Mouse (Mus musculus) kidney, postnatal 0 days (tissue): ENCODE results near the gene Tifa. TPM values are rescaled to one million over a fixed set of nuclear protein-coding genes. Genes with fewer than 3 reads are reported as not detected.
A peak's percentile ranks its signal among the peaks of the same experiment; 100 is the strongest.

Experiments
- ATAC-seq: fragments of 200-750 bp; cut with Nextera tagmentation; replicated peaks from 2 replicates; pipeline ENCODE4 v1.8.0; 2017; ENCODE audit warnings: low read depth, moderate number of reproducible peaks, moderate TSS enrichment, moderate library complexity; ENCODE audit not compliant: low FRiP score
- DNase-seq: peaks from one replicate; pipeline ENCODE4 v3.0.0-alpha.2; 2016; ENCODE audit warnings: low spot score
- H3K27ac ChIP-seq: fragments of 300-500 bp; sonication (generic); 2 replicates; pipeline ENCODE4 v1.5.1; 2014; ENCODE audit warnings: mild to moderate bottlenecking
- H3K27me3 ChIP-seq: fragments of 300-500 bp; sonication (generic); 2 replicates; pipeline ENCODE4 v1.6.1; 2014; ENCODE audit warnings: low read length, mixed read lengths; ENCODE audit not compliant: insufficient read depth
- H3K36me3 ChIP-seq: fragments of 300-500 bp; sonication (generic); 2 replicates; pipeline ENCODE4 v1.6.1; 2014; ENCODE audit warnings: low read length, mixed read lengths; ENCODE audit not compliant: insufficient read depth
- H3K4me1 ChIP-seq: fragments of 300-500 bp; sonication (generic); replicated peaks from 2 replicates; pipeline ENCODE4 v1.6.1; 2014; ENCODE audit warnings: antibody characterized with exemption, low read length, mixed read lengths; ENCODE audit not compliant: insufficient read depth
- H3K4me2 ChIP-seq: fragments of 300-500 bp; sonication (generic); 2 replicates; pipeline ENCODE4 v1.6.1; 2014; ENCODE audit warnings: mild to moderate bottlenecking, low read length, moderate library complexity, mixed read lengths
- H3K4me3 ChIP-seq: fragments of 300-500 bp; sonication (generic); replicated peaks from 2 replicates; pipeline ENCODE4 v1.5.1; 2014; ENCODE audit warnings: low read depth, low read length
- H3K9ac ChIP-seq: fragments of 300-500 bp; sonication (generic); 2 replicates; pipeline ENCODE4 v1.6.1; 2014; ENCODE audit warnings: low read depth, low read length
- H3K9me3 ChIP-seq: fragments of 300-500 bp; sonication (generic); replicated peaks from 2 replicates; pipeline ENCODE4 v1.6.1; 2016; ENCODE audit warnings: low read length, inconsistent platforms, mixed read lengths
- CTCF ChIP-seq: IDR thresholded peaks from 2 replicates; pipeline ENCODE4 v1.5.1; 2016; ENCODE audit warnings: antibody characterized with exemption, low read depth, mild to moderate bottlenecking, moderate library complexity
- WGBS: fragments of 180-500 bp; shearing (Covaris S2); extraction: QIAGEN DNeasy Blood & Tissue Kit; methylation state at CpG from one replicate; pipeline ENCODE4 v1.1.7; 2014; 5-methylcytosine and 5-hydroxymethylcytosine counted together
- polyA plus RNA-seq: library from polyadenylated mRNA; unstranded; fragments of >200 nt; fragmentation: Nextera tagmentation; extraction: Ambion mirVana; gene quantifications from 2 replicates; pipeline ENCODE4 v1.2.1, GENCODE M21; 2015

The Tifa gene
- polyA plus RNA-seq, 1 experiment from 2014 or later, result 7.0 TPM

DNA sequence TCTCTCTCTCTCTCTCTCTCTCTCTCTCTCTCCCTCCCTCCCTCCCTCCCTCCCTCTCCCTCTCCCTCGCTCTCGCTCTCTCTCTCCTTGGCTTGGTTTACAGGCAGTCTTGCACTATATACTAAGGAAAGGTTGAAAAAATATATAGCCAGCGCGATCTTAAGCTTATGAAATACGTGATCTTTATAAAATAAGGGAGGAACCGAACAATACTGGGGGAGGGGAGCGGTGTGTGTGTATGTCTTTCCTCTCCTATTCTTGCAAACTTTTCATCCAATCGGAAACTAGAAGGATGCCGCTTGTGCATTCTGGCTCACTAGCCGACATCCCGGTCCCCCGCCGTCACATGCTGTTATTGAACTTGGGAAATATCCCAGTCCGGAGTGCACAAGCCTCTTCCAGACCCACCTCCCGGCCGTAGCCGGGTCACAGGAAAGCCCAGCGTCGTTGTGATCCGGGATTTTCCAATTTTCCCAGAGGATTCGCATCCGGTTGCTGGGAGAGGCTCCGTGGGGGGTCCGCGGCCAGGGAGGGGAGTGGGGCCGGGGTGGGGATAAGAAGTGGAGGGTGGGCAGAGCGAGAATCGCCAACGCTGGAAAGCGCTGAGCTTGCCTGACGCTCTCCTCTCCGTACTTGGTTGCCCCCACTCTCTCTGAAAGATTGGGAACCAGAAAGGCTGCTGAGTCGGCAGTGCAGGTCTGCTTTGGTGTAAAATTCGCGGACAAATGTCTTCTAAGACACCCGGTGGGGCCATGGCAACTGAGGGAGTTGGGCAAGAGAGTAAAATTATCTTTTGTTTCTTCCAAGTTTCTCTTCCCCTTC lies 840 bp downstream of the Tifa start:
- no peaks in the 10 kb centered on the region for H3K36me3 ChIP-seq
- no peaks in the 10 kb centered on the region for H3K9me3 ChIP-seq
- peak; percentile 74 for DNase-seq
- no peaks in the 10 kb centered on the region for H3K27me3 ChIP-seq
- H3K4me2 ChIP-seq, result peak overlapping the region; percentile 98
- peak overlapping the region; percentile 69 for H3K9ac ChIP-seq
- ATAC-seq, result peak; percentile 58
- H3K4me1 ChIP-seq, result peaks cover 4% of the 10 kb centered on the region; the same call in 1 of the 2 replicates
- under 1% methylated on average over 34 of the region's 36 CpGs for WGBS
- H3K27ac ChIP-seq, result no peak overlapping the region; the same call in 1 of the 2 replicates
- H3K4me3 ChIP-seq, result peak overlapping the region; percentile 52
- TF ChIP-seq CTCF, result no peak

DNA sequence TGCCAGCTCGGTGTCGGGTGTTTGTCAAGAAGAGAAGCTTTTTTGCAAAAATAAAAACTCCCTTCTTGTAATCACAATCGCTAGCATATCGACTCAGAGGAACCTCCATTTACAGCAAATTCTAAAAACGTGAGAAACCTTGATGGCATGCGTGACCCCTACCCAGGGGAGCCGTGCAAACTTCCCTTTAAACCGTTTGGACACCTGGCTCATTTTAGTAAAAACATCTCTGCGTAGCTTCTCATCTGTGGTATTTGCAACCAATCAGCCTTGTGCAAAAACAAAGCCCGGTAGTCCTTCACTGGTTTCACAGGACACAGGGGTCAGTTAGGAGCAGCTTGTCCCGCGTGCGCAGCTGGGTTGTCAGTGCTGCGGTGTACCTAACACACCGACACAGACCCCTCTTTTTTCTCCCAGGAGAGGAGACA lies 1.5 kb downstream of the Tifa start:
- Histone ChIP-seq H3K27me3 (no peaks in the 10 kb centered on the region), H3K9me3 (no peaks in the 10 kb centered on the region), H3K27ac (no peak overlapping the region), H3K4me2 (peak overlapping the region; percentile 98), H3K4me3 (peak overlapping the region; percentile 52), H3K36me3 (no peaks in the 10 kb centered on the region), H3K4me1 (peaks cover 4% of the 10 kb centered on the region; the same call in 1 of the 2 replicates), H3K9ac (peak overlapping the region; percentile 69; the same call in 1 of the 2 replicates)
- no peak for ATAC-seq
- no peak for TF ChIP-seq CTCF
- no peak for DNase-seq
- WGBS, result 3% methylated on average over 15 of the region's 15 CpGs

DNA sequence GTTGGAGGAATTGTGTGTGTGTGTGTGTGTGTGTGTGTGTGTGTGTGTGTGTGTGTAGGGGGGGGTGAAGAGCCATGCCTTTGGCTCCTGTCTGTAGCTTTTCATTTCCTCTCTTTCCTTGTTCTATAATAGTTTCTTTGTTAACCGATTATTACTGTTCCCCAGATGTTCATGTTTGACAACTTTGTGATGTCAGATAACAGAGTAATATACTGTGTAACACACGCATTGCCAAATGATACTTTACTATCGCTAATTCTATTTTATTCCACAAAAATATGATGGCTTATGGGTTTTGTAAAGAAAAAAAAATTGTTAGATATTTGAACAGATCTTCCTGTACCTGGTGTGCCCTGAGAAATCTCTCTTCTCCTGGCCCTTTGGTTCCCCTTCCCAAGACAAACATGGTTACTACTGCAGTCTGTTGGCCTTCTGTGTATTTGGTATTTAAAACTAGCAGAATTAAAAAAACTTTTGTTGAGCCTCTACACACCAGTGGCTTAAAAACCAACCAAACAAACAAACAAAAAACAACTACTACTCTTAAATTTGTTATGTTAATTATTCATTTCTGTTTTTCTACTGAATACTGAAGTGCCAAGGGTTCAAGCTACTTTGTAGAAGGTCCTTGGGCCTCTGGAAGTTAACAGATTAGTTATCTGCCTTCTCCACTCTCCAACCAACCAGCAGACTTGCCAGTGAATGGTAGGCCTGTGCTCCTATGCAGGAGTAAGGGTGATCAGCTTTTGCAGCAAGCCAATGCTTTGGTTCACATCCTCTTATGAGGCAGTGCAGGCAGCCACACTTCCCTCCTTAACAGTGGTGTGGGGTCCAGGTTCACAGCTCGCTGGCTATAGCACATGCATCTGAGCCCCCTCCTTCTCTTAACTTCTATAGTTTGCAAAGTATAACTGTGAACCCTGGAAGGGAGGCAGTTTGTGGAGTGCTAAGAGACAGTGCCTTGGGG lies 2.3 kb downstream of the Tifa start:
- Histone ChIP-seq H3K9me3 (no peaks in the 10 kb centered on the region), H3K4me1 (peaks cover 4% of the 10 kb centered on the region; the same call in 1 of the 2 replicates), H3K9ac (no peak overlapping the region), H3K27me3 (no peaks in the 10 kb centered on the region), H3K36me3 (no peaks in the 10 kb centered on the region), H3K4me2 (no peak overlapping the region), H3K27ac (no peak overlapping the region), H3K4me3 (no peak overlapping the region; the same call in 1 of the 2 replicates)
- DNase-seq (no peak), ATAC-seq (no peak)
- TF ChIP-seq CTCF, result no peak
- WGBS, result 57% methylated on average over 4 of the region's 4 CpGs

DNA sequence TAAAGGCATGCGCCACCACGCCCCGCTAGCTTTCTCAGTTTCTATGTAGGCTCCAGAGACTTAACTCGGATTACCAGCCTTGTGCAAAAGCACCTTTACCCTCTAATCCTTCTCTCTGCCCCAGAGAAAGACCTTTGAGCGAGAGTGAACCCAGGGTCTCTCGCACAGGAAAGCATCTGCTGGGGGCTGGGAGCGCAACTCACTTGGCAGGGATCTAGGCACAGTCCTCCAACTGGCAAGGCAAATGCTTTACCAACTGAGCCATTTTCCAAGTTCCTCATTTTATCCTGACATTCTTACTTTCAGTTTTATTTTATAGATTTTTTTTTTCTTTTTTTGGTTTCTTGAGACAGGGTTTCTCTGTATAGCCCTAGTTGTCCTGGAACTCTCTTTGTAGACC lies 3.4 kb downstream of the Tifa start:
- Histone ChIP-seq H3K4me2 (no peak overlapping the region), H3K9ac (no peak overlapping the region), H3K27me3 (no peaks in the 10 kb centered on the region), H3K4me3 (no peak overlapping the region), H3K9me3 (no peaks in the 10 kb centered on the region), H3K36me3 (no peaks in the 10 kb centered on the region), H3K27ac (no peak overlapping the region), H3K4me1 (peaks cover 4% of the 10 kb centered on the region; the same call in 1 of the 2 replicates)
- no peak for ATAC-seq
- 92% methylated on average over 7 of the region's 7 CpGs for WGBS
- DNase-seq, result no peak
- TF ChIP-seq CTCF, result no peak

DNA sequence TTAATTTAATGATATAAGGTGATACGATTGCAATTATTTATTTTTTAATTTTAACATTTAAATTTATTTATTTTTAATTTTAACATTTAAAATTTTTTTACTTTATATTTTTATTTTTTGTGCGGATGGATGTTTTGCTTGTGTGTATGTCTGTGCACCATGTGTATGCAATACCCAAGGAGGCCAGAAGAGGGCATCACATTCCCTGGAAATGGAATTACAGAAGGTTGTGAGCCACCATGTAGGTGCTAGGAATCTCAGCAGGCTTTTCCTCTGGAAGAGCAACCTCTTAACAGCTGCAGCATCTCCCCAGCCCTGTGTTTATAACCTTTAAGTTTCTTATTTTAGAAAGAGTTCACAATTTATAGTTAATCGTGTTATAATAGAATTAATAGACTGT lies 6.2 kb downstream of the Tifa start:
- TF ChIP-seq CTCF, result peak; percentile 16; the same call in 1 of the 2 replicates
- H3K4me2 ChIP-seq, result no peak overlapping the region
- ATAC-seq (no peak), DNase-seq (no peak)
- no peaks in the 10 kb centered on the region for H3K36me3 ChIP-seq
- no peaks in the 10 kb centered on the region for H3K27me3 ChIP-seq
- H3K9ac ChIP-seq, result no peak overlapping the region
- no peak overlapping the region for H3K4me3 ChIP-seq
- H3K27ac ChIP-seq, result no peak overlapping the region
- WGBS, result 96% methylated on average over 3 of the region's 3 CpGs
- no peaks in the 10 kb centered on the region for H3K4me1 ChIP-seq
- H3K9me3 ChIP-seq, result no peaks in the 10 kb centered on the region

DNA sequence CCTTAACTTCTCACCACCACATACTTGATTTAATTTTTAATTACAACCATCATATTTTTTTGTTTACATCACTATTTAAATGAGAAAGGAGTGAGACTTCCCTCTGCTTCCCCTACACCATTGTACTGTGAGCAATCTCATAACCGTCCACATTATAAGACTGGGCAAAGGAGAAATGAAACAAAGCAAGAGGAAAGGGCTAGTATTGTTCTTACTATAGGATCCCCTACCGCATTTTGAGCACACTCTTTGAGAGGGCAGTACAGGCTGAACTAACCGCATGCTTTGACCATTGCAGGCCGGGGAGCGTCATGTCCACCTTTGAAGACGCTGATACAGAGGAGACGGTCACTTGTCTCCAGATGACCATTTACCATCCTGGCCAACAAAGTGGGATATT lies 6.7 kb downstream of the Tifa start:
- 95% methylated on average over 7 of the region's 7 CpGs for WGBS
- DNase-seq, result no peak
- H3K27ac ChIP-seq, result no peak overlapping the region
- H3K9ac ChIP-seq, result no peak overlapping the region
- TF ChIP-seq CTCF, result no peak
- H3K4me3 ChIP-seq, result no peak overlapping the region
- no peak for ATAC-seq
- no peaks in the 10 kb centered on the region for H3K27me3 ChIP-seq
- H3K4me2 ChIP-seq, result no peak overlapping the region
- H3K9me3 ChIP-seq, result no peaks in the 10 kb centered on the region
- no peaks in the 10 kb centered on the region for H3K36me3 ChIP-seq
- H3K4me1 ChIP-seq, result no peaks in the 10 kb centered on the region
